Mouse (Mus musculus): ENCODE results near the gene Fnip1.
"Not testable (repeated sequence)": the region's sequence is repeated elsewhere in the genome, so short reads cannot be mapped to it uniquely, and the experiment has no call there.

Gene Fnip1

DNA sequence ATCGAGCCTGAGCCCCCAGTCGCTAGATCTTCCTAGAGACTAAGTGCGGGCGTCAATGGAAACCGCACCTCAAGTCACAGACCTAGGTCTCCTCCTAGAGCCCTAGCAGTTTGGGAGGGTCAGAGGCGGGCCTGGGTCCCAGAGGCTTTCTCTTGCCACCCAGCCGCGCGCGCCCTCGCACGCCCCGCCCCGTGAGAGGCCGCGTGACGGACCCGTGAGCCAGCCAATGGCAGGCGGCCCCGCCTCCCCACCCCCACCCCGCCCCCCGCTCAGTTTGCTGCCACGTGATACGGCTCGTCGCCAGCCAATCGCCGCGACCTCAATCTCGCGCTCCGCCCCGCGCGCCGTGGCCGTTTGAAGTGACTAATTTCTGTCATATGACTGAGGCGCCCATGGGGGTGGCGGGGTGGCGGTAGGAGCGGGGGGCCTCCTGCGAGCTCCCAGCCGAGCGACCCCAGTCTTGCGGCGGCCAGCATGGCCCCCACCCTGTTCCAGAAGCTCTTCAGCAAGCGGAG, at the start of gene Fnip1:
Gene Fnip1, plus strand, starts transcription at position 377 of the 515 bp plus-strand sequence.
- DNase-seq (ENCODE audit: low read depth, low spot score), result peak; percentile 79

DNA sequence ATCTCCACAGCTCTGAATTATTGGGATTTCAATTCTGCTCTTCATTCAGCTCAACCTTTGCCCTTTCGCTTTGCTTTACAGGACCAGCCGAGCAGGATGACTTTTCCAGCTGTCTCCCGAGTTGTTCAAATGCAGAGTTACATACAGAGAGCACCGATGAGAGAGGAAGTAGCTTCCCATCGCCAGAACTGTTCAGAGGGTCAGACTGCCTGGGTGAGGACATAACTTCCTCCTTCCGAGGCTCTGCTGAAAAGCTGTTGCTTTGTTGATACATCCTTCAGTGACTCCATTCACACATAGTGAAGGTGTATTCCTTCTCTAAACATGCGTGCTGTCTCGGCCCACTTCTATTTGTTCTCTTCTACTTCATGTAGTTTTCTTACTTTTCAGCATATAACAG, 47.6 kb upstream of the Fnip1 start:
- DNase-seq (ENCODE audit: low read depth, low spot score), result no peak

DNA sequence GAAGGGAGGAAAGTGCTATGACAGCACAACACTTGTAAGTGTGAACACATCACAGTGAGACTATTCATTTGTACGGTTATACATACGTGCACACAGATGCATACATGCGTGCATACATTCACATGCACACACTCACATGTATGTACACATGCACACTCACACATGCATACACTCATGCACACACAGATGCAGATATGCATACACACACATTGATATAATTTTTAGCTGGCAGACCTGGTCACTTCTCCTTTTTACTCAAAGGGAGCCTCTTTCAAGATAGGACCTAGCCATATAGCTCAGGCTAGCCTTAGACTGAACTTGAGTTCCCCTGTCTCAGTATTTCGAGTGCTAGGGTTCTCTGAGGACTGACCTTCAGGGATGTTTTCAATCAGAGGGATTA, 46.7 kb upstream of the Fnip1 start:
- DNase-seq (ENCODE audit: low read depth, low spot score), result no peak

DNA sequence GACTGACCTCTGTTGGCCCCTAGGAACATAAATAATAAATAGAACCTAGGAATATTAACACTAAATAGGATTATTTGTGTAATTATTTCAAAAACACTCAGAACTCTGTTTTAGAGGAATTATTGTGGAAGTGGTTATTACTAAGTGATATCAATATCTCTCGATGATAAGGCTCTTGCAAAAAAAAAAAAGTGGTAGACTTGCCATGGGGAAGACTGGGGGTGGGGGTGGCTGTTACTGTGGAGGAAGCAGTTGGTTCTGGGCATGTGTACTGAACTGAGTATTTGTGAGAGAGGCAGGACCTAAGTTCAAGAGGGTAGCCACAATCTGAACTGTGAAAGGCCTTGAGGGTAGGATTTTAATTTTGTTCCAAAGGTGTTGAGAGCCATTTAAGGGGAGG, 41.3 kb upstream of the Fnip1 start:
- DNase-seq (ENCODE audit: low read depth, low spot score), result no peak

DNA sequence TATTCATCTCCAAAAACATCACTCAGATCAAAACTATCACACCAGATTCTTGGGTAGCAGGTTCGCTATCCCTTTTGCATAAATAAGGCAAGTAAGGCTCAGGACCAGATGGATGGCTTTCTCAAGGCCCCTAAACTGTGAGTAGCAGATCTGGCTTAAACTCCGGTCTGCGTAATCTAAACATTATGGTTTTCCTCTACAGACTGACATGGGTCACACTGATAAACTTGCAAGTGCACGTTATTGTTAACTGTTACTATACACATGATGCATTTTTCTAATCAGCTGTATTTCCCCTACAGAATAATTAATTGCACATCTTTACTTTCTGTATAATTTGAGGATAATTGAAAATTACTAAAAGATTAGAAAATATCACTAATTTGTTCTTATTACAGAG, 39.9 kb upstream of the Fnip1 start:
- DNase-seq (ENCODE audit: low read depth, low spot score), result no peak

DNA sequence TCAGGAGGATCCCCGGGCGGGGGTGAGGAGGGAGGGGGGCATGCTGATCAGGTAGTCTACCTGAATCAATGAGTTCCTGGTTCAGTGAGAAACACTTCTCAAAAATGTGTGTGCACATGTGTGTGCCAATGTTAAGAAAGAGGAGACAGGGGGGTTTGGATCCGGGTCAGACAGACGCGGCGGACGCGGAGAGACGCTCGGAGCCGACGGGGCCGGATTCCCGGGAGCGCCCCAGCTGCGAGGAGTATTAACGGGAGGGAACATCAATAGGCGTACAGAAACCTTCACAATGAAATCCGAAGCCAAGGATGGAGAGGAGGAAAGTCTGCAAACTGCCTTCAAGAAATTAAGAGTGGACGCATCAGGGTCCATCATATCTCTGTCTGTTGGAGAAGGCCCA, 37.2 kb upstream of the Fnip1 start:
- not testable (repeated sequence) for DNase-seq (ENCODE audit: low read depth, low spot score)

DNA sequence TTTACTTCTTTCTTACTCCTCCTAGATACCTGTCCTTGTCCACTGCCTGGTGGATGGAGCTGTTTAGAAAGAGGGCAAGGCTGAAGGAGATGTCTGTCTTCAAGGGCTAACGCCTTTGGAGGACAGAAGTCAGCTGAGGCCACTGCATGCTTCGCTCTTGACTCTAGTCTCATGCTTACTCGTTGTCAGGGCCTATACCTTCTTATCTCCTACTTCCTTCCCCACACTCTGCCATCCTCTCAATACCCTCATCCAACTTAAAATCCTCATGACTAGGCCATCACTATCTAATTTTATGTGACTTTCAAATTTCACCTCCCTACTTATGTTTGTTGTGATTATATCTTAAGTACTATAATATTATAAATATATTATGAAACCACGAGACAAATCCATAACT, 33.1 kb upstream of the Fnip1 start:
- no peak for DNase-seq (ENCODE audit: low read depth, low spot score)

DNA sequence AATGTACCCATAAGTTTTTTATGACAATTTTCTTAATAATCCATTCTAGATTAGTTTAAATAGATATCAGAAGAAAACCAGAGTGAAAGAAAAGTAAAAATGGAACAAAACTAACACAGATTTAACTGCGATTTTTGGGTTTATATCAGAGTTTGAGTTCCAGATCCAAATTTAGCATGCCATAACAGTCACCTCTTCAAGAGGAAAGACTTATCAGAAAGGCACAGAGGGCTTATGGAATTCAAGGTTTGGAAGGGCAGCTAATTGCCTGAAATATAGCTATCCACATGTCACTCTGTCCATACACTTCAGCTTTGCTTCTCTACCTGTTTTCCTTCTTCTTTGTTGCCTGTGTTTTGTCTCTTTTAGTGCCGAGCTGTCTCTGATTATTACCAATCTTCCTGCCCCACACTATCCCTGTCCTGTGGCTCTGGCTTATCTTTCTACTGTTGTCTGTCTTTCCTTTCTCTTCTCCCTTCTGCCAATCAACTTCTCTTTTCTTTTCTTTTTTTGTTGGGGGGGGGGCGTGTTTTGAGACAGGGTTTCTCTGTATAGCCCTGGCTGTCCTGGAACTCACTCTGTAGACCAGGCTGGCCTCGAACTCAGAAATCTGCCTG, 31.0 kb upstream of the Fnip1 start:
- no peak for DNase-seq (ENCODE audit: low read depth, low spot score)

DNA sequence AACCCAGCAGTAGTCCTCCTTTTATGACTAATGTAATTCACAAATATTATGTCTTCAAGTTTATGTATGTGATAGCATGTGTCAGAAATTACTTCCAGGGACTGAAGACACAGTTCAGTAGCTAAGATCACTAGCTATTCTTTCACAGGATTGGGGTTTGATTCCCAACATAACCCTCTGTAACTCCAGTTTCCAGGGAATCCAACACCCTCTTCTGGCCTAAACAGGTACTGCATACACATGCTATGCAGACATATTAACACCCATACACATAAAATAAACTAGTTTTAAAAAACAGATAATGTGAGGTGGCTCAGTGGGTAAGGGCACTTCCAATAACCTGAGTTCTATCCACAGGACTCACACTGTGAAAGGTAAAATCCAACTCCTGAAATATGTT, 27.4 kb upstream of the Fnip1 start:
- DNase-seq (ENCODE audit: low read depth, low spot score), result no peak

DNA sequence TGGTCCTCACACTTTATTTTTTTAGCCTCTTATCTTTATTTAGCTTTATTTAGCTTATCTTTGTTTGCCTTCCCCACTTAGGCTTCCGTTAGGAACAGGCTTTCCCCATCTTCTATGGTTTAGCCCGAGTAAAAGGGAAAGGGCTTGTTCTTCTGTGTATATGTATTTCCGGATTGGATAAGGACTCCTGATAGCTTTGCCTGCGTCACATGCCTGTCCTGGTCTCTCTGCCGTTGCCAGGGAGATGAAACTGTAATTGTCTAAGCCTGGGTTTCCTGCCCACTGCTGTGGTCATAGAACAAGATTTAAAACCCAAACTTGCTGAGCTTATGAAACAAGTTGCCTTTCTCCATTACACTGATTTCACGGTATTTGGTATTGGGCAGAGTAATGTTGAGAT, 25.0 kb upstream of the Fnip1 start:
- no peak for DNase-seq (ENCODE audit: low read depth, low spot score)

DNA sequence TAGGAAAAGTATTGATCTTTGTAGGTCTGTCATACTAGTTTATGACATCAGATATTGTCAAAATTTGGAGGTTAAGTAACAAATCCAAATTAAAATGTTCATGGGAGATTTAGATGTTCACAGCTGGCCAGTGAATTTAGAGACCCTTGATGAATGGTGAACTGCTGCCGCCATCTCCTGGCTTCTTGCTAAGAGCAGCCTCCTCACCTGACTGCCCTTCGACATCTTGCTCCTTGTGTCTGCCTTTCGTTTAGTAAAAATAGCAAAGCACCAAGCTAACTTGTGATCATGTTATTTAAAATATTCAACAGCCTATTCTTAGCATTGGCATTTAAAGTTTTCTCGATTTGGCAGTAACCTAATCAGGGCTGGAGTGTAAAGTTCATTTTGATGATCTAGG, 15.0 kb upstream of the Fnip1 start:
- DNase-seq (ENCODE audit: low read depth, low spot score), result no peak

DNA sequence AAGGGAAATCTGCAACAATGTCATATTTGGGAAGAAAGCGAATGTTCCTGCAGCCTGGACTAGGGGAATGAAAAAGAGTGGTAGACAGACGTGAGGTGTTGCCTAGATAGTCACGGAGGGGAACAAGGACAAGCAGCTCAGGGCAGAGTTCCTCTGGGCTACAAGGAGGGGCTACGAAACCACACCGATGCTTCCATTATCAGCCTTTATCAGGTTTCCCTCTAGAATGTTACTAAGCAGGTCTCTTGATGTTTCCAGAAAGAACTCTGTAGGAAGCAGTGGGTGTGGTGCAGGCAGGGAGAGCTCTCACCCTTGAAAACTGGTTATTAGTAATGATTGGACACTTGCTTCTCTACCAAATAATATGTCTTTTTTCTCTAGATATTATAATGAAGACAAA, 11.7 kb upstream of the Fnip1 start:
- DNase-seq (ENCODE audit: low read depth, low spot score), result no peak

DNA sequence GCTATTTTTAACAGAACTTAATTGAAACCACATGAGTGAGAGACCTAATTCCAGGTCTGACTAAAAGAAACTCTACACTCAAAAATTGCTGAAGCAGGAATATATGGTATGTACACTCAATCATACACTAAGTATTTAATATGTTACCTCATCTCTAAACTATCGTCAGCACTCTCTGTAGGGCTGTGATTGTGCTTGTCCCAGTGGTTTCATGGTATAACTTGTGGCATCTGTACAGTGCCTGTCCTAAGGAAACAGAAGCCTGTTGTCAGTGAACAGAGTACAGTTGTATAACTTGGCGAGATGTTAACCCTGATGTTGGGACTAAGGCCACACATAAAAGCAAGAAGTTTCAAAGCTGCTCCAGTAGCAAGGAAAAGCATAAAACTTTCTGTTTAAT, 10.9 kb upstream of the Fnip1 start:
- DNase-seq (ENCODE audit: low read depth, low spot score), result no peak

DNA sequence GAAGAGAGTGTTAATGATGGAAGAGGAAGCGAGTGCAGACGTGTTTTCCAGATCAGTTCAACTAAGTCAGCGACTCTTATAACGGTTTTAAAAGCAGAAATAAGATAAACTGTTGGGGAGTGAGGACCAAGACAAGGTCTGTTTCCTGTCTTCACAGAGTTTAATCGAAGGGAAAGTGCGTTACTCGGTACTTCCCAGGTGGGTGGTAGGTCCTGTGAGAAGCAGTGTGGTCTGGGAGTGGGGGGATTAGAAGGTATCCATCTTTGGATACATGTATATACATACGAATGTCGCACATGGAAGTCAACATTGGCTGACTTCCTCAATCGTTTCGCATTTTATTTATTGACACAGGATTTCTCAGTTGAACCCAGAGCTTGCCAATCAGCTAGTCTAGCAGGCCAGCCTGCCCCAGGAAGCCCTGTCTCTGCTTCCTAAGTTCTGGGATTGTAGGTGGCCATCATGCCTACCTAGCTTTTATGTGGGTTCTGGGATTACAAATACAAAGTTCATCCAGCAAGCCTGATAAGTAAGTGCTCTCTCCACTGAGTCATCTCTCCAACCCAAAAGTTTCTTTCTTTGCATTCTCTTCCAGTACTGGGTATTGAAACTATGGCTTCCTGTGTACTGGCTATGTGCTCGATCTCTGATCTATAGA, 10.2 kb upstream of the Fnip1 start:
- DNase-seq (ENCODE audit: low read depth, low spot score), result no peak

DNA sequence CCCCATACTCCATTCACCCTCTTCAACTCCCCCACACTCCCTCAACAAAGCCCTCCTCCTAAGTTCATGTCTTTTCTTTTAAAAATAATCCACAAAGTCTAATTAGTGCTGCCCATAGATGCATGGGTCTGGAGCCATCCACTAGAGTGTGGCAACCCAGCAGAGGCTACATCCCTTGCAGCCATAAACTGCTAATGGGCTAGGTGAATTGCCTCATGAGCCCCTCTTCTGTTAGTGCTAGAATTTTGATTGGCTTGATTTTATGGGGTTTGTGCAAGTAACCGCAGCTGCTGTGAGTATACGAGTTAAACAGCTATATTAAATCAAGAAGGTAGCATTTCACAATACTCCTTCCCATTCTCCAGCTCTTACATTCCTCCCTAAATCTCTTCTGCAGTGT, 8.8 kb upstream of the Fnip1 start:
- DNase-seq (ENCODE audit: low read depth, low spot score), result no peak

DNA sequence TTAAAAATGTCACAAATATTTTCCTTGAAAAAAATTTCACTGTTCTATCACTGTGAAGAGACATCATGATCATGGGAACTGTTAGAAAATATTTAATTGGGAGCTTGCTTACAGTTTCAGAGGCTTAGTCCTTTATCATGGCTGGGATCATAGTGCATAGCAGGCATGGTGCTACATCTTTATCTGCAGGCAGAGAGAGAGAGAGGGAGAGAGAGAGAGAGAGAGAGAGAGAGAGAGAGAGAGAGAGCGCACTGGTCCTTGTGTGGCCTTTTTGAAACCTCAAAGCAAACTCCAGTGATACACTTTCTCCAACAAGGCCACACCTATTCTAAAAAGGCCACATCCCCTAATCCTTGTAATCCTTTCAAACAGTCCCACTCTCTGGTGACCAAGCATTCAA, 2.2 kb upstream of the Fnip1 start:
- DNase-seq (ENCODE audit: low read depth, low spot score), result no peak

DNA sequence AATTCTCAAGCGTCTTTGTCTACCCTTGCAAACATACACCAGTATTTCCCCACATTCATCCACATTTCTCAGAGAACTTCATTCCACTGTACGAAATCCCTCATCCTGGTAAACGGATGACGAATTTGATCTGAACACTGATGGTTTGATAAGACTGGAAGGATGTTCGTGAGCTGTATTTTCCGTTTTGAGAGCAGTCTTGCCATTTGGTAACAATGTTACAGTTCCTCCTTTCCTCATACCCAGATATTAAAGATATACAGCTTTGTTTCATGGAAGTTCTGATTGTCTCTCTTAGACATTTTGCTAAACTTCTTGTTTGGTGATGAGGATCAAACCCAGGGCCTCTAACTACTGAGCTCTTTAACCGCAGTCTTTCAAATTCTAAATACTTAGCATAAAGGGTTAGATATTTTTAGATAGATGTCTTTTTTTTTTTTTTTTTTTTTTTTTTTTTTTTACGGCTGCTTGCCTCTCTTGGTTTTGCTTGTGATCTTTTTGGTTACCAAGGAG, 633 bp upstream of the Fnip1 start:
- no peak for DNase-seq (ENCODE audit: low read depth, low spot score)

DNA sequence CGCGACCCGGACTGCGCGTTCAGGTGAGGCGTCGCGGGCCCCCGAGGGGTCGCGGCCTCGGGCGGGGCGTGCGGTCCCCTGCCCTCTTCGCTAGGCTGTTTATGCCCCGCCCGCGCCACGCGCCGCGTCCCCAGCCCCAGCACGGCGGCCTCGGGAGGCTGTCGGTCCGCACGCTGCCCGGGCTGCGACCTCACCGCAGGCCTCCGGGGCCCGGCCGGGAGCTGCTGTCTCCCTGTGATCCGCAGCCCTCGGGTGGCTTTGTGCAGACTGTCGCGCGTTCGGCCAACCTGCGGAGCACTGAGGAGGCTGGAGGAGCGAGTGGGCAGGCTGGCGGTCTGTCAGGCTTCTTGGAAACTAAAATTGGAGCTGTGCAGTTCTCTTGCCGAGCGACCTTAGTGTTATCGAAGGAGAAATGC, 375 bp downstream of the Fnip1 start:
- DNase-seq (ENCODE audit: low read depth, low spot score), result peak; percentile 16

DNA sequence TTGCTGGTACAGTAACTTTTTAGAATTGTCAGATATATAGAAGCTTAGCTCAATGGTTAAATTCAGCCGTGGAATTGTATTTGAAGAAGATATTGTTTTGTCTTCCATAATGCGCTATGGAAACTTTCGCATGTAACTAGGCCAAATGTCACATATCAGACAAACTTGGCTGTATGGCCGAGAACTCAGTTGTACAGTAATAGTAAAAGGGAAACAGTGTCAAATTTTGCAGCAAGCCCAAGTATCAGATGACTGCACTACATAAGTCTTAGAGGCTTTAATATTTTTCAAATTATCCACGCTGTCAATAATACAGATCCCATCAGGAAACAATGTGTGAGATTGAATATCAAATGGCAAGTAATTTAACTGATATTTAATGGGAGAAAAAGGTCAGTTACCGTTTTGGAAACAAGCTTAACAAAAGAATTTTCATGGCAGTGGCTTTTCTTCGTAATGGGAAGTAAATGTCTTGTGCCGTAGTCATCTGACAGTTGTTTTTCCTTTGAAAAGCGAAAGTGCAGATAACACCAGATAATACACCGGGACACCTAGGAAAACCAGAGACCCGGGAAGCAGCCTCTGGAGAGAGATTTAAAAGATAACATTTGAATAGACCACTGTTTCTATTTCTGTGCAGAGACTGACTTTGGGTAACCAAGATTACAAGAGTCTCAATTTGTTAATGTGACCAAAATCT, 1.1 kb downstream of the Fnip1 start:
- DNase-seq (ENCODE audit: low read depth, low spot score), result no peak

DNA sequence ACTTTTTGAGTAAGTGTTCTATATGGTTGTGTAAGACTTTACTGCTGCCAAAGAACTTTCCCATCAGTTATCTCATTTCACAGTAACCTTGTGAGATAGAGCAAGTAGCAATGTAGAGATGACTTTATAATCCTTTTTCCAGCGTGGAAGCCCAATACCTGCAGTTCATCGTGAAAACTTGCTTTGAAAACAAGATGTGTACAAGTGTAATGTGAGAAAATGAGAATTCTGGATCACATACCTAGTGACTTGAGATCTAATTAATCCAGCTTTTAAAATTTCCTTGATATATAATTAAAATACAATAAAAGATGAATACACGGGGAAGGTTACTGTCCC, 1.7 kb downstream of the Fnip1 start:
- DNase-seq (ENCODE audit: low read depth, low spot score), result no peak

DNA sequence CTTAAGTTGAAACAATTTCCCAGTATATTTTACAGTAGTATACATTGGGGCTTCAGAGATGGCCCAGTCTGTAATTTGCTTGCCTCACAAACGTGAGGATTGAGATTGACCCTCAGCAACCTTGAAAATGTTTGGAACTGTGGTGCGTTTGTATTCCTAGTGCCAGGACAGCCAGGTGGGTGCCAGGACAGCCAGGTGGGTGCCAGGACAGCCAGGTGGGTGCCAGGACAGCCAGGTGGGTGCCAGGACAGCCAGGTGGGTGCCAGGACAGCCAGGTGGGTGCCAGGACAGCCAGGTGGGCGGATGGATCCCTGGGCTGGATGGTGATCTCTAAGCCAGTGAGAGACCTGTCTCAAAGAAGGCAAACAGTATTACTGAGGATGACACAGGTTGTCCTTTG, 12.8 kb downstream of the Fnip1 start:
- DNase-seq (ENCODE audit: low read depth, low spot score), result not testable (repeated sequence)

DNA sequence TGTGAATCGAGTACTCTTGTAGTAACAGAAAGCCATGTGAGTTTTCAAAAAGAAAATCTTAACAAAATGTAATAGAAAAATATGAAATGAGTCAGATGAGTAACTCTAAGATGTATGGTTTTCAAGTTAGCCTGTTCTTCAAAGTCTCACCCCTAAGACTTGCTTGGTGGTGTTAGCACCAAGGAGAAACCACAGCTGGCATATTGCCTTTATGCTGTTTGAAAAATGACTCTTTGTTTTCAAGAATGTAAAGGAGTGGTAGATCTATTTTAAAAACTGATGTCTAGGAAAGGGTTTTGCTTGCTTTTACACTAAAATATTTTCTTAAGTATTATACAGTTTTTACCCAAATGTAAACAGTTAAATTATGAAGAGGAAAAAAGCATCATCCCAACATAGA, 16.5 kb downstream of the Fnip1 start:
- no peak for DNase-seq (ENCODE audit: low read depth, low spot score)

DNA sequence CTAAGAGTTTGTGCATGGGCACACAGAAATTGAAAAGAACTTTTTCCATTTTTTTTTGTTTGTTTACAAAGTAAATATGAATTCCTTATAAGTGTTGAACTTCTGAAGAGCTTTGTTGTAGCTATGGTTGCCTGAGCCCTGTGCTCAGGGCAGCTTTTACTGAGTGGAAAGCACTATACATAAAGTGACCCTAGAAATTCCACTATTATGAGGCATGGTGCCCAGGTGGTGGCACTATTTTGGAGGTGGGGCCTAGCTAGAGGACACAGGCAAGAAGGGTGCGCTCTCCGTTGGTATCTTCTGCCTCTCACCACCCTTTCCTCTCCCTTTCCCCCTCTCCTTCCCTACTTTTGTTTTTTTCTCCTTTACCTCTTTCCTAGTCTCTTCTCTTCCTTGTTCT, 18.9 kb downstream of the Fnip1 start:
- no peak for DNase-seq (ENCODE audit: low read depth, low spot score)

Data from retina, adult 2 months (tissue).